Mouse (Mus musculus) heart, postnatal 14 days (tissue): ENCODE data around the gene Pin1rt1. TPM values are rescaled to one million over a fixed set of nuclear protein-coding genes. Genes with fewer than 3 reads are reported as not detected.

Experiments
- total RNA-seq, 2 experiments: library from RNA; stranded (reverse); gene quantifications; 2 replicates each; pipeline ENCODE4 v1.2.3; 2021

Gene Pin1rt1
- total RNA-seq, 2 experiments from 2014 or later: not detected

Other genes with a start within 250 kb of the Pin1rt1 start
- gene Hipk3, start 221.9 kb downstream of the Pin1rt1 start, total RNA-seq: 100 to 1,000 TPM; 178 to 179 TPM
- 10 to 100 TPM; 16.4 to 18.3 TPM for gene Cstf3, start 125.9 kb downstream of the Pin1rt1 start, total RNA-seq
- 1 to 10 TPM; 5.7 to 6.2 TPM for gene Tcp11l1, start 4.2 kb downstream of the Pin1rt1 start, total RNA-seq
- 1 to 10 TPM; 1.4 to 1.6 TPM for gene Depdc7, start 26.5 kb upstream of the Pin1rt1 start, total RNA-seq
- 10 to 100 TPM; 23.4 to 25.1 TPM for gene Qser1, start 100.4 kb upstream of the Pin1rt1 start, total RNA-seq
- 1 to 10 TPM; 1.5 to 2.0 TPM for gene Prrg4, start 133.5 kb upstream of the Pin1rt1 start, total RNA-seq
- 1 to 10 TPM; 3.2 to 4.9 TPM for gene Ccdc73, start 151.4 kb upstream of the Pin1rt1 start, total RNA-seq